Mouse (Mus musculus): Measurements from ENCODE around the gene Pnrc1. TPM values are rescaled to one million over a fixed set of nuclear protein-coding genes. Genes with fewer than 3 reads are reported as not detected.

Gene Pnrc1
- polyA plus RNA-seq (2014; fragmentation: Illumina TruSeq; extraction: RNeasy Lipid Tissue Mini Kit (QIAGEN cat#74804); ENCODE audit: low read depth, low replicate concordance) = 96.1 TPM

GRCm38 (mm10) chr4:33290002-33290401 is at the start of gene Pnrc1:
TSS of gene Pnrc1 (minus strand) at chr4:33290163.

GRCm38 (mm10) chr4:33309764-33310757 is 20.1 kb upstream of the Pnrc1 start, which contains the start of gene Rngtt:
TSS of gene Rngtt (plus strand) at chr4:33310311.

GRCm38 (mm10) chr4:33208881-33209841 is 80.8 kb downstream of the Pnrc1 start, which contains the start of gene Srsf12:
TSS of gene Srsf12 (plus strand) at chr4:33208991.

Other genes starting within 250 kb of the Pnrc1 start
- 2.9 TPM for gene Gabrr2, start 227.2 kb downstream of the Pnrc1 start, polyA plus RNA-seq (2014; fragmentation: Illumina TruSeq; extraction: RNeasy Lipid Tissue Mini Kit (QIAGEN cat#74804); ENCODE audit: low read depth, low replicate concordance)
- not detected for gene Gabrr1, start 157.6 kb downstream of the Pnrc1 start, polyA plus RNA-seq (2014; fragmentation: Illumina TruSeq; extraction: RNeasy Lipid Tissue Mini Kit (QIAGEN cat#74804); ENCODE audit: low read depth, low replicate concordance)
- gene Pm20d2, start 100.4 kb downstream of the Pnrc1 start, polyA plus RNA-seq (2014; fragmentation: Illumina TruSeq; extraction: RNeasy Lipid Tissue Mini Kit (QIAGEN cat#74804); ENCODE audit: low read depth, low replicate concordance) = 30.3 TPM
- gene Srsf12, start 81.2 kb downstream of the Pnrc1 start, polyA plus RNA-seq (2014; fragmentation: Illumina TruSeq; extraction: RNeasy Lipid Tissue Mini Kit (QIAGEN cat#74804); ENCODE audit: low read depth, low replicate concordance) = not detected
- gene Rngtt, start 20.1 kb upstream of the Pnrc1 start, polyA plus RNA-seq (2014; fragmentation: Illumina TruSeq; extraction: RNeasy Lipid Tissue Mini Kit (QIAGEN cat#74804); ENCODE audit: low read depth, low replicate concordance) = 9.0 TPM